Mouse (Mus musculus): ENCODE measurements around the gene Ndufa11.

- no peak for TF ChIP-seq POLR2A (IDR thresholded peaks at IDR 0.05; ENCODE audit: control insufficient read depth, low read depth, low read length)
- TF ChIP-seq CTCF (IDR thresholded peaks at IDR 0.05; ENCODE audit: control insufficient read depth, insufficient read depth, insufficient replicate concordance, low read depth, low read length), result no peak
Measured at GRCm38 (mm10) chr17:56763741-56764250, 46.2 kb downstream of the Ndufa11 start.

Measured in testis, adult 2 months (tissue).